Mouse (Mus musculus) kidney, adult 2 months (tissue): ENCODE data around the gene B430305J03Rik.

Experiments
- CTCF ChIP-seq: fragments of 200-500 bp; conservative IDR thresholded peaks from 2 replicates; pipeline ENCODE4 v1.5.1; 2011; ENCODE audit warnings: low read depth, mild to moderate bottlenecking, control low read depth, low read length, moderate library complexity, mixed read lengths; ENCODE audit not compliant: insufficient read depth, insufficient read length
- POLR2A ChIP-seq: fragments of 200-500 bp; IDR thresholded peaks from one replicate; pipeline ENCODE4 v1.6.1; 2011; ENCODE audit warnings: low read depth, low read length, control low read depth

DNA sequence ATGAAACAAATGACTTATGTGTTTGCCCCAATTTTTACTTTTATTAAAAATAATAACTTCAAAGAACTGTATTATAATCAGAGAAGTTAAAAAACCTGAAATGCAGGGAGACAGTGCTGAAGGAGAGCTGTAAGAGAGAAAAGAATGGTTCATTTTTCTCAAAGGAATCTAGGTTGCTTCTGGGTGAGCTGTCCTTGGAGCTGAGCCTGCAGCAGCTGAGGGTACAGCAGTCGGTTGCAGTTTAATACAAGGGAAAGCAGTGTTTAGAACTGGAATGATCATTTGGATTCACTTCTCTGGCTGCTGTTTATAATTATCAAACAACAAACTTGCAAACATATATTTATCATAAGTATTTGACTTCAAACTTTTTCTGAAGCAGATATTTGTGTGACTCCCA is 16.3 kb downstream of the B430305J03Rik start:
- TF ChIP-seq CTCF = no peak
- TF ChIP-seq POLR2A = no peak
